Mouse (Mus musculus) B cell, adult 62 days (primary cell): ENCODE data around the gene Gpr107. TPM values are rescaled to one million over a fixed set of nuclear protein-coding genes. Genes with fewer than 3 reads are reported as not detected.

Experiments
- total RNA-seq: library from RNA; stranded (reverse); gene quantifications from 4 replicates; pipeline ENCODE4 v1.2.4, GENCODE M21; 2023

Gpr107 gene
- 76.7 to 94.5 TPM (median 86.0 TPM) in 4 replicates for total RNA-seq

DNA sequence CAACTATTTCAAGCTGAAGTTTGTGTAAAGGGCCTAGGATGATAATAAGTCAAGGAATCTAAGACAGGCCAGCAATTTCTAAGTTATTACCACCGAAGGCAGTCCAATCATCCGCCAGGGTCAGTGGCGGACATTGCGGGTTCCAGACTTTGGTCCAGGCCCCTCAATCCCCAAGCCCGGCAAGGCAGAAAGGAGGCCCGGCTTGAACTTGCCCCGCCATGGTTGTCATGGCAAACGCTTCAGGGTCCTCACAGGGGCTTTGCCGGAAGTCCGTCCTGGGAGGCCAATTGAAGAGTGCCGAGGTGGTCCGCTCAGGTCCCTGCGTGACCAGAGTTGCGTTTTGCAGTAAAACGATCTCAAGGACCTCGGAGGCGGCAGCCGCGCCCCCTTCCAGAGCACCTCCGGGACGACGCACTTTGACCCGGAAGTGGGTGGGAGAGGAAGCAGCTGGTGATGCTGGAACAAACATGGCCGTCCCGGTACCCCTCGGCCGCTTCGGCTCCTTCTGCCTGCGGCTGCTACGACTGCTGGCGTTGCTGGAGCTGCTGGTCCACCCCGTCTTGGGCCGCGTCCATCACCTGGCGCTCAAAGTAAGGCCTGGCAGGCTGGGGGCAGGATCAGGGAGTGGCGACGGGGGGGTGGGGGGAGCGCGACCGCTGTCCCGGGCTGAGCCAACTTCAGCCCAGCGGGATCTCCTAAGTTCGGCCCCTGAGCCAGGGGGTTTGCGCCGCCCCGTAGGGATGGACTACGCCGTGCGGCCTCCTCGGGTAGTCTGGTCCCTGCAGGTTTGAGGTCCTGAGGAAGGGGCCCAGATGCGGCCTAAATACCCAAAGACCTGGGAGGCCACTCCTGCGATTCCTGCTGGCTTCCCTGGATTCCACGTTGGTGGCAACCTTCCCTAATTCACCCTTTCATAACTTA, at the start of gene Gpr107:
TSS of gene Gpr107 (plus strand) at position 425 of the 921 bp plus-strand sequence.

DNA sequence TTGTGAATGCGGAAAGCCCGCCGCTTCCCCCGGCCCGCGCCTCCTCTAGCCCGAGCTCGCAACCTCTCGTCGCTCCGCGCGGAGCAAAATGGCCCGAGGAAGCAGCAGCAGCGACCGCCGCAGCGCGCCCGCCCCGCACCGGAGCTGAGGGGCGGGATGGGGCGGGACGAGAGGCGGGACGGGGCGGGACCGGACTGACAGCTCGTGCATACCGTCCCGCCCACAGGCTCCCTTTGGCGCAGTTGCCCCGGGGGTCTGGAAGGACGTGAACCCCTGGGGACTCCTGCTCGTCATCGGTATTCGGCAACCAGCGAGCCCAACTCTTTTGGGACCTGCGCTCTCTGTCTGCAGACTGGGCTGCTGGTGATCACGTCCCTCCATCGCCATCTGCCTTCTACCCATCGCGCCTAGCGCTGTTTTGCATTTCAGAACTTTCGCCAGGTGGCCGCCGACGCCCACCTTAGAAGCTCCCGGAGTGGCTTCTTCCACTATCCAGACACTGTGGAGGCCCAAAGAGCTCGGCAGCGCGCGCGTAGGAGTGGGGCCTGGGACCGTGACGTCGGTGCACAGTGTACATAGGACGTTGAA, 10.2 kb upstream of the Gpr107 start, which contains the start of gene Fnbp1:
TSS of gene Fnbp1 (minus strand) at position 142 of the 588 bp plus-strand sequence.

DNA sequence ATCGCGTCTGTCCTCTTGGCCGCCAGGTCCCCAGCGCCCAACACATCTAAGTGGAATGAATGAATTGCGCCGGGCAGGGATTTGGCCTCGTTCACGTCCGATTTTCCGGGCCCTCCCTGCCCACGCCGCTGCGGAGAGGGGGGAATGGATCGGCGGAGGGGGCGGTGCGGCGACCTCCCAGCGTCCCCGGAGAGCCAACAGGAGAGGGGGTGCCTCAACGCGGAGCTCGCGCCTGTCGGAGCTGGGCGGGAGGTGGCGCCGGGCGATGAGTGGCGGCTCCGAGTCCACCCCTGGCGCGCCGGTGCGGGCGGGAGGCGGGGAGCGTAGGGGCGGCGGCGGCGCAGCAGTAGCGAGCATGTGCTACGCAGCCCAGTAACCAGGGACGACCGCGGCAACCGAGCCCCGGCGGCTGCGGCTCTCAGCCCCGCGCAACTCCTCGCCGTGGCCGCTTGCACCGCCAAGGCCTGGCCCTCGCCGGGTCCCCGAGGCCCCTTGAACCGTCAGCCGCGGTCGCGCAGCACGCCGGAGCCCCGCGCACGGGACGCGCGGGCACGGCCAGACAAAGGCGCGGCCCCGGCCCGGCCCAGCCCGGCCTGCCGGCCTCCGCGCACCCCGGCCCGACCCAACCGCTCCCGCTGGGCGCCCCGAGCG, 93.5 kb downstream of the Gpr107 start, which contains the start of gene Ncs1:
TSS of gene Ncs1 (plus strand) at position 333 of the 651 bp plus-strand sequence.

Other genes with a start within 250 kb of the Gpr107 start
- gene Ptges, start 222.5 kb upstream of the Gpr107 start, total RNA-seq: not detected in 4 replicates
- 46.9 to 52.8 TPM (median 51.6 TPM) in 4 replicates for gene Tor1b, start 199.4 kb upstream of the Gpr107 start, total RNA-seq
- 44.2 to 47.0 TPM (median 46.2 TPM) in 4 replicates for gene Tor1a, start 184.4 kb upstream of the Gpr107 start, total RNA-seq
- 120 to 126 TPM (median 121 TPM) in 4 replicates for gene BC005624, start 170.1 kb upstream of the Gpr107 start, total RNA-seq
- 14.6 to 22.0 TPM (median 20.3 TPM) in 4 replicates for gene Usp20, start 170.0 kb upstream of the Gpr107 start, total RNA-seq
- 213 to 228 TPM (median 222 TPM) in 4 replicates for gene Fnbp1, start 10.3 kb upstream of the Gpr107 start, total RNA-seq
- 0.12 to 0.21 TPM (median 0.13 TPM) in 3 of 4 replicates, not detected in the other for gene Ncs1, start 93.5 kb downstream of the Gpr107 start, total RNA-seq
- not detected in 4 replicates for gene Hmcn2, start 162.1 kb downstream of the Gpr107 start, total RNA-seq